Mouse (Mus musculus): ENCODE measurements at regions not wholly inside any gene's neighbourhood (a gene's known extent, or its start where the extent isn't known, plus 50 kb on each side); places are given as distances from the start of the nearest gene placed in this dataset.

- peak; percentile 35 for DNase-seq
Observed at GRCm38 (mm10) chr2:93135324-93135723, 52.0 kb upstream of the Trp53i11 start.

GRCm38 (mm10) chr2:93133301-93133971 is 53.9 kb upstream of the Trp53i11 start:
- no peak for DNase-seq

- DNase-seq = peak; percentile 92
Observed at GRCm38 (mm10) chr2:93131825-93132623, 55.3 kb upstream of the Trp53i11 start.

- DNase-seq = no peak
Observed at GRCm38 (mm10) chr2:93131236-93131635, 56.1 kb upstream of the Trp53i11 start.

- DNase-seq = no peak
Observed at GRCm38 (mm10) chr2:93129176-93129575, 58.2 kb upstream of the Trp53i11 start.

GRCm38 (mm10) chr2:93126595-93127165 is 60.7 kb upstream of the Trp53i11 start:
- DNase-seq = peak; percentile 93

- DNase-seq = no peak
Observed at GRCm38 (mm10) chr2:93126112-93126511, 61.2 kb upstream of the Trp53i11 start.

- DNase-seq = no peak
Observed at GRCm38 (mm10) chr2:93124866-93125467, 62.4 kb upstream of the Trp53i11 start.

- DNase-seq = no peak
Observed at GRCm38 (mm10) chr2:93123829-93124228, 63.5 kb upstream of the Trp53i11 start.

GRCm38 (mm10) chr2:93120386-93120785 is 67.0 kb upstream of the Trp53i11 start:
- DNase-seq = no peak

GRCm38 (mm10) chr2:93119001-93119400 is 68.3 kb upstream of the Trp53i11 start:
- no peak for DNase-seq

GRCm38 (mm10) chr2:93115303-93115702 is 69.3 kb upstream of the Prdm11 start:
- DNase-seq = no peak

GRCm38 (mm10) chr2:93113929-93114328 is 68.0 kb upstream of the Prdm11 start:
- no peak for DNase-seq

GRCm38 (mm10) chr2:93112320-93112719 is 66.4 kb upstream of the Prdm11 start:
- DNase-seq = no peak

GRCm38 (mm10) chr2:93110898-93111297 is 64.9 kb upstream of the Prdm11 start:
- DNase-seq = no peak

- DNase-seq = no peak
Observed at GRCm38 (mm10) chr2:93106581-93106980, 60.6 kb upstream of the Prdm11 start.

GRCm38 (mm10) chr2:93101991-93102390 is 56.0 kb upstream of the Prdm11 start:
- no peak for DNase-seq

- DNase-seq = no peak
Observed at GRCm38 (mm10) chr2:93099780-93100179, 53.8 kb upstream of the Prdm11 start.

GRCm38 (mm10) chr2:93097016-93097415 is 51.0 kb upstream of the Prdm11 start:
- DNase-seq = no peak

GRCm38 (mm10) chr2:93096078-93096729 is 50.2 kb upstream of the Prdm11 start:
- DNase-seq = no peak

Data from lung, postnatal 36 days (tissue).